Mouse (Mus musculus): ENCODE measurements around the gene Bcs1l. TPM values are rescaled to one million over a fixed set of nuclear protein-coding genes. Genes with fewer than 3 reads are reported as not detected.

Gene Bcs1l
- 10 to 100 TPM; 20.6 to 21.5 TPM for total RNA-seq (2021)
- long read RNA-seq, transcript Bcs1l-203 (8 exons, 1,488 nt), result major isoform, 10 of 28 reads
- long read RNA-seq, partial matches to known transcripts, result 2 of 28 reads
- long read RNA-seq, other reads (novel, unspliced or antisense), result 15 of 28 reads

- DNase-seq (ENCODE audit: low spot score in 2 of 2), result peak; percentile 98
Observed at GRCm38 (mm10) chr1:74587773-74588445, at the start of gene Bcs1l, which contains the start of gene Zfp142. TSS of gene Bcs1l (plus strand) at chr1:74588289. TSS of gene Zfp142 (minus strand) at chr1:74588246.

GRCm38 (mm10) chr1:74538650-74539049, 49.4 kb upstream of the Bcs1l start:
- peak; percentile 37 to 58 for DNase-seq (ENCODE audit: low spot score in 2 of 2)

- DNase-seq (ENCODE audit: low spot score in 2 of 2), result peak; percentile 41 to 48
Observed at GRCm38 (mm10) chr1:74542451-74542961, 45.6 kb upstream of the Bcs1l start, which contains the start of gene Plcd4. TSS of gene Plcd4 (plus strand) at chr1:74542888.

- no peak for DNase-seq (ENCODE audit: low spot score in 2 of 2)
Observed at GRCm38 (mm10) chr1:74544184-74544583, 43.9 kb upstream of the Bcs1l start, which contains the start of gene Usp37. TSS of gene Usp37 (minus strand) at chr1:74544284.

- DNase-seq (ENCODE audit: low spot score in 2 of 2), result no peak
Observed at GRCm38 (mm10) chr1:74559061-74559460, 29.0 kb upstream of the Bcs1l start.

- DNase-seq (ENCODE audit: low spot score in 2 of 2), result no peak
Observed at GRCm38 (mm10) chr1:74565834-74566233, 22.3 kb upstream of the Bcs1l start.

GRCm38 (mm10) chr1:74569739-74570719, 18.1 kb upstream of the Bcs1l start:
- DNase-seq (ENCODE audit: low spot score in 2 of 2), result no peak

- no peak for DNase-seq (ENCODE audit: low spot score in 2 of 2)
Observed at GRCm38 (mm10) chr1:74582621-74583020, 5.5 kb upstream of the Bcs1l start.

GRCm38 (mm10) chr1:74584616-74585398, 3.3 kb upstream of the Bcs1l start:
- no peak for DNase-seq (ENCODE audit: low spot score in 2 of 2)

- DNase-seq (ENCODE audit: low spot score in 2 of 2), result no peak
Observed at GRCm38 (mm10) chr1:74587233-74587772, 786 bp upstream of the Bcs1l start.

GRCm38 (mm10) chr1:74594434-74594833, 6.3 kb downstream of the Bcs1l start:
- DNase-seq (ENCODE audit: low spot score in 2 of 2), result no peak

GRCm38 (mm10) chr1:74600501-74601266, 12.6 kb downstream of the Bcs1l start:
- DNase-seq (ENCODE audit: low spot score in 2 of 2), result no peak

- DNase-seq (ENCODE audit: low spot score in 2 of 2), result peak; percentile 78 to 86
Observed at GRCm38 (mm10) chr1:74601267-74601962, 13.3 kb downstream of the Bcs1l start, which contains the start of the genes Rnf25 and Stk36. TSS of gene Rnf25 (minus strand) at chr1:74601397. TSS of gene Stk36 (plus strand) at chr1:74601445.

GRCm38 (mm10) chr1:74624183-74624582, 36.1 kb downstream of the Bcs1l start:
- no peak for DNase-seq (ENCODE audit: low spot score in 2 of 2)

- no peak for DNase-seq (ENCODE audit: low spot score in 2 of 2)
Observed at GRCm38 (mm10) chr1:74626076-74626475, 38.0 kb downstream of the Bcs1l start.

- no peak for DNase-seq (ENCODE audit: low spot score in 2 of 2)
Observed at GRCm38 (mm10) chr1:74628001-74628400, 39.9 kb downstream of the Bcs1l start.

- no peak for DNase-seq (ENCODE audit: low spot score in 2 of 2)
Observed at GRCm38 (mm10) chr1:74632734-74633133, 44.6 kb downstream of the Bcs1l start.

All from layer of hippocampus, postnatal 10 days (tissue).